Mouse (Mus musculus) CD4-positive naive resting alpha-beta T cell, adult 57 days (primary cell): ENCODE results near the gene Osbpl2. TPM values are rescaled to one million over a fixed set of nuclear protein-coding genes. Genes with fewer than 3 reads are reported as not detected.

Experiments used
- total RNA-seq: library from RNA; stranded (reverse); gene quantifications from one replicate; pipeline ENCODE4 v1.2.4, GENCODE M21; 2023

The Osbpl2 gene
- 31.3 TPM for total RNA-seq

GRCm38 (mm10) chr2:180118661-180119438, at the start of gene Osbpl2:
TSS of gene Osbpl2 (plus strand) at chr2:180119306.

GRCm38 (mm10) chr2:180070481-180071453, 48.3 kb upstream of the Osbpl2 start, which contains the start of gene Mtg2:
TSS of gene Mtg2 (plus strand) at chr2:180070588.

GRCm38 (mm10) chr2:180103978-180104658, 15.0 kb upstream of the Osbpl2 start, which contains the start of gene Hrh3:
TSS of gene Hrh3 (minus strand) at chr2:180104488.

DNA sequence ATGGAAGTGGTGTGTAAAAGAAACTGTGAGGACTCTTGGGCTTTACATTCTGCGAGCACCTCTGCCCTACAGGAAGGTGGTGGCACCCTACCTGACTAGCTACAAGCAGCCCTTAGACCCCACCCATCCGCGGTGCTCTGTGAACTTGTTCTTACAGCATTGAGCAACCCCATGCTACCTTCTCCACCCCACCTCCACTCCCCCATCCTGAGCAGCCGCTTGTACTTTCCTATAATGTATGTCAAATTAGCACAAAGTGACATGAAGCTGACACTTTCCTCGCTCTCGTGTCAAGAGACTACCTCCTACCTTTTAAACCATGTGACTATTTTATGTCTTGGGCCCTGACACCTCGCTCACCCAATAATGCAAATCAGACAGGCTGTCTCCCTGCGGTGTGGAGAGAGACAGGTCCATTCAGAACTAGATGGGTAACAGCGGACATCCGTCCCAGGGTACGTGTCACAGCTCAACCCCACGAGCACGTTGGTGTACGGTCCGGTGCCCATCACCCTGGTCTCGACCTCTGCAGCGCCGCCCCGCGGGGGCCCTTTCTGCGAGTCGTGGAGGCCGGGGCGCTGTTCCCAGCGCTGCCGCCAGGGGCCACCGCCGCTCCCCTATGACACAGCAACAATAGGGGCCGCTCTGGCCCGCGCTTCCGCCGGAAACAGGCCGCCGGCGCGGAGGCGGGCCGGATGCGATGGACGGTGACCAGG, 51.9 kb downstream of the Osbpl2 start, which contains the start of gene Adrm1:
TSS of gene Adrm1 (plus strand) at position 680 of the 716 bp plus-strand sequence.

Other genes with a start within 250 kb of the Osbpl2 start
- gene Taf4, start 142.7 kb upstream of the Osbpl2 start, total RNA-seq: 43.8 TPM
- gene Lsm14b, start 94.3 kb upstream of the Osbpl2 start, total RNA-seq: 45.3 TPM
- 143 TPM for gene Psma7, start 76.9 kb upstream of the Osbpl2 start, total RNA-seq
- gene Ss18l1, start 76.8 kb upstream of the Osbpl2 start, total RNA-seq: 6.9 TPM
- 22.3 TPM for gene Mtg2, start 48.7 kb upstream of the Osbpl2 start, total RNA-seq
- gene Hrh3, start 14.8 kb upstream of the Osbpl2 start, total RNA-seq: not detected
- 132 TPM for gene Adrm1, start 52.2 kb downstream of the Osbpl2 start, total RNA-seq
- 0.65 TPM for gene Lama5, start 106.6 kb downstream of the Osbpl2 start, total RNA-seq
- 2,598 TPM for gene Rps21, start 138.1 kb downstream of the Osbpl2 start, total RNA-seq
- gene Cables2, start 154.2 kb downstream of the Osbpl2 start, total RNA-seq: 41.5 TPM
- not detected for gene Rbbp8nl, start 170.6 kb downstream of the Osbpl2 start, total RNA-seq
- gene Gata5, start 215.4 kb downstream of the Osbpl2 start, total RNA-seq: not detected